Mouse (Mus musculus): ENCODE results near the gene Tfdp1.
"Not testable (repeated sequence)": the region's sequence is repeated elsewhere in the genome, so short reads cannot be mapped to it uniquely, and the experiment has no call there.

The Tfdp1 gene

GRCm38 (mm10) chr8:13338255-13338860 lies at the start of gene Tfdp1:
TSS of gene Tfdp1 (plus strand) at chr8:13338751.
- peak; percentile 81 to 85 for DNase-seq

- DNase-seq, result peak; percentile 83 to 86
Measured at GRCm38 (mm10) chr8:13292364-13292763, 46.2 kb upstream of the Tfdp1 start.

- no peak for DNase-seq
Measured at GRCm38 (mm10) chr8:13293677-13294470, 44.7 kb upstream of the Tfdp1 start.

- no peak for DNase-seq
Measured at GRCm38 (mm10) chr8:13299571-13299970, 39.0 kb upstream of the Tfdp1 start.

- DNase-seq, result no peak
Measured at GRCm38 (mm10) chr8:13301036-13301435, 37.5 kb upstream of the Tfdp1 start.

- no peak for DNase-seq
Measured at GRCm38 (mm10) chr8:13305459-13305858, 33.1 kb upstream of the Tfdp1 start.

GRCm38 (mm10) chr8:13305884-13306283 lies 32.7 kb upstream of the Tfdp1 start:
- DNase-seq, result no peak

- no peak for DNase-seq
Measured at GRCm38 (mm10) chr8:13306309-13306909, 32.1 kb upstream of the Tfdp1 start.

GRCm38 (mm10) chr8:13306916-13307315 lies 31.6 kb upstream of the Tfdp1 start:
- no peak for DNase-seq

GRCm38 (mm10) chr8:13314922-13315321 lies 23.6 kb upstream of the Tfdp1 start:
- DNase-seq, result no peak

GRCm38 (mm10) chr8:13316671-13317070 lies 21.9 kb upstream of the Tfdp1 start:
- DNase-seq, result no peak

- peak; percentile 22 to 51 for DNase-seq
Measured at GRCm38 (mm10) chr8:13326598-13326997, 12.0 kb upstream of the Tfdp1 start.

- DNase-seq, result no peak
Measured at GRCm38 (mm10) chr8:13334671-13335070, 3.9 kb upstream of the Tfdp1 start.

- not testable (repeated sequence) for DNase-seq
Measured at GRCm38 (mm10) chr8:13337245-13337644, 1.3 kb upstream of the Tfdp1 start.

GRCm38 (mm10) chr8:13337678-13338077 lies 873 bp upstream of the Tfdp1 start:
- DNase-seq, result no peak

GRCm38 (mm10) chr8:13338901-13339645 lies 522 bp downstream of the Tfdp1 start:
- DNase-seq, result peak; percentile 50 to 52

- DNase-seq, result peak in 1 of 2 experiments; percentile 19
Measured at GRCm38 (mm10) chr8:13339646-13339990, 1.1 kb downstream of the Tfdp1 start.

- no peak for DNase-seq
Measured at GRCm38 (mm10) chr8:13340650-13341049, 2.1 kb downstream of the Tfdp1 start.

GRCm38 (mm10) chr8:13342340-13342739 lies 3.8 kb downstream of the Tfdp1 start:
- DNase-seq, result no peak

- DNase-seq, result no peak
Measured at GRCm38 (mm10) chr8:13343134-13343533, 4.6 kb downstream of the Tfdp1 start.

- DNase-seq, result no peak
Measured at GRCm38 (mm10) chr8:13350052-13350451, 11.5 kb downstream of the Tfdp1 start.

- DNase-seq, result no peak
Measured at GRCm38 (mm10) chr8:13351593-13351992, 13.0 kb downstream of the Tfdp1 start.

- DNase-seq, result no peak
Measured at GRCm38 (mm10) chr8:13352601-13353000, 14.1 kb downstream of the Tfdp1 start.
